ENCODE assay signal across 8 mouse cellular contexts in genomic region chr8:111027391-111027937, GRCm38 (mm10). TPM values are rescaled to one million over a fixed set of nuclear protein-coding genes. Genes with fewer than 3 reads are reported as not detected.
DNase-seq lines count a peak whose midpoint lies in the region; ATAC-seq and TF ChIP-seq lines count a peak whose summit lies in the region.

No protein-coding gene starts in this region.

- peak; percentile 95 for ATAC-seq in kidney, embryonic 15.5 days (replicated peaks; ENCODE audit: low FRiP score)
- ATAC-seq in monocyte, adult 5-6 weeks (replicated peaks; ENCODE audit: insufficient number of reproducible peaks, low FRiP score, low TSS enrichment, poor library complexity, severe bottlenecking): peak; percentile 93

- peak overlapping the region; percentile 84 for H3K4me3 ChIP-seq in bone marrow macrophage, adult 2 months (ENCODE audit: insufficient read depth, low read length)
- peak overlapping the region; percentile 74 for H3K4me3 ChIP-seq in embryonic fibroblast, embryonic 13.5 days (ENCODE audit: insufficient read depth, low read length)
- H3K4me3 ChIP-seq in heart, embryonic 10.5 days: peak overlapping the region; percentile 94
- H3K4me3 ChIP-seq in kidney, embryonic 15.5 days (replicated peaks): peak overlapping the region; percentile 78

- peaks cover 10% of the 10 kb centered on the region for H3K4me1 ChIP-seq in bone marrow macrophage, adult 2 months (ENCODE audit: control insufficient read depth, insufficient read depth, low read length)
- no peaks in the 10 kb centered on the region; the same call in 1 of the 2 replicates for H3K4me1 ChIP-seq in embryonic fibroblast, embryonic 13.5 days (ENCODE audit: control insufficient read depth, insufficient read depth, low read length)
- H3K4me1 ChIP-seq in heart, embryonic 10.5 days: peaks cover 9% of the 10 kb centered on the region; the same call in 1 of the 2 replicates
- H3K4me1 ChIP-seq in kidney, embryonic 15.5 days: 0 out of 2 replicates have a peak, but pooled peaks cover 3% of the 10 kb centered on the region

- under 1% methylated on average over 31 of the region's 31 CpGs for WGBS in heart, embryonic 10.5 days
- under 1% methylated on average over 31 of the region's 31 CpGs for WGBS in kidney, embryonic 15.5 days

- H3K4me2 ChIP-seq in kidney, embryonic 15.5 days: peak overlapping the region; percentile 81

- H3K9ac ChIP-seq in kidney, embryonic 15.5 days: peak overlapping the region; percentile 86

- no peaks in the 10 kb centered on the region for H3K36me3 ChIP-seq in heart, embryonic 10.5 days
- no peaks in the 10 kb centered on the region for H3K36me3 ChIP-seq in kidney, embryonic 15.5 days

- peaks cover 8% of the 10 kb centered on the region; the same call in 1 of the 2 replicates for H3K27me3 ChIP-seq in heart, embryonic 10.5 days (ENCODE audit: insufficient read depth, poor library complexity, severe bottlenecking)
- 0 out of 2 replicates have a peak, but pooled peaks cover 11% of the 10 kb centered on the region for H3K27me3 ChIP-seq in kidney, embryonic 15.5 days

- H3K9me3 ChIP-seq in heart, embryonic 10.5 days: no peaks in the 10 kb centered on the region
- H3K9me3 ChIP-seq in kidney, embryonic 15.5 days (replicated peaks): no peaks in the 10 kb centered on the region

- no peak for TF ChIP-seq POLR2A in bone marrow macrophage, adult 2 months (IDR thresholded peaks at IDR 0.05; ENCODE audit: borderline replicate concordance, low read depth, low read length)
- TF ChIP-seq POLR2A in embryonic fibroblast, embryonic 13.5 days (IDR thresholded peaks at IDR 0.05; ENCODE audit: low read depth, low read length): peak; percentile 77

- no peak for TF ChIP-seq CTCF in bone marrow macrophage, adult 2 months (IDR thresholded peaks at IDR 0.05; ENCODE audit: low read depth, low read length)
- TF ChIP-seq CTCF in embryonic fibroblast, embryonic 13.5 days (IDR thresholded peaks at IDR 0.05; ENCODE audit: borderline replicate concordance, insufficient read depth, low read length): no peak

- peak overlapping the region; percentile 29; the same call in 1 of the 2 replicates for H3K27ac ChIP-seq in bone marrow macrophage, adult 2 months (ENCODE audit: insufficient read depth, low read depth, low read length)
- no peak overlapping the region for H3K27ac ChIP-seq in embryonic fibroblast, embryonic 13.5 days (ENCODE audit: insufficient read depth, low read length)
- peak overlapping the region; percentile 91 for H3K27ac ChIP-seq in heart, embryonic 10.5 days
- H3K27ac ChIP-seq in kidney, embryonic 15.5 days: peak overlapping the region; percentile 88

- DNase-seq in 416B (ENCODE audit: low read depth) (peak; percentile 84), liver (peak; percentile 89)
- DNase-seq in heart, embryonic 10.5 days (ENCODE audit: low spot score): peak; percentile 93
- DNase-seq in spleen, postnatal 4 days (ENCODE audit: low spot score in 2 of 2): peak; percentile 82 to 91

RNA-seq across cellular contexts. Expression of gene Ddx19b, which starts 4.1 kb away (rescaled TPM):
- polyA plus RNA-seq in bone marrow macrophage, adult 2 months (2012; ENCODE audit: insufficient read depth, insufficient read length, missing spikeins): 5.5 and 6.4 TPM in 2 replicates
- polyA plus RNA-seq in embryonic fibroblast, embryonic 13.5 days (2011; ENCODE audit: insufficient read length, low read depth, missing spikeins): 7.8 and 8.5 TPM in 2 replicates
- polyA plus RNA-seq in heart, embryonic 10.5 days (2016; fragmentation: Nextera tagmentation; extraction: Ambion mirVana): 6.9 and 7.7 TPM in 2 replicates
- polyA plus RNA-seq in kidney, embryonic 15.5 days (2015; fragmentation: Nextera tagmentation; extraction: Ambion mirVana): 5.8 and 6.0 TPM in 2 replicates
- total RNA-seq in monocyte, adult 5-6 weeks (2017): 11.0 to 15.2 TPM (median 14.4 TPM) in 3 replicates

RNA-seq across cellular contexts. Expression of gene Aars, which starts 5.5 kb away (rescaled TPM):
- polyA plus RNA-seq in bone marrow macrophage, adult 2 months (2012; ENCODE audit: insufficient read depth, insufficient read length, missing spikeins): 20.8 and 27.2 TPM in 2 replicates
- polyA plus RNA-seq in embryonic fibroblast, embryonic 13.5 days (2011; ENCODE audit: insufficient read length, low read depth, missing spikeins): 192 and 194 TPM in 2 replicates
- 62.9 and 72.4 TPM in 2 replicates for polyA plus RNA-seq in heart, embryonic 10.5 days (2016; fragmentation: Nextera tagmentation; extraction: Ambion mirVana)
- polyA plus RNA-seq in kidney, embryonic 15.5 days (2015; fragmentation: Nextera tagmentation; extraction: Ambion mirVana): 60.8 and 61.4 TPM in 2 replicates
- 21.3 to 43.8 TPM (median 39.0 TPM) in 3 replicates for total RNA-seq in monocyte, adult 5-6 weeks (2017)

RNA-seq across cellular contexts. Expression of gene Exosc6, which starts 28.7 kb away (rescaled TPM):
- polyA plus RNA-seq in bone marrow macrophage, adult 2 months (2012; ENCODE audit: insufficient read depth, insufficient read length, missing spikeins): not detected in 2 replicates
- polyA plus RNA-seq in embryonic fibroblast, embryonic 13.5 days (2011; ENCODE audit: insufficient read length, low read depth, missing spikeins): not detected in 2 replicates
- polyA plus RNA-seq in heart, embryonic 10.5 days (2016; fragmentation: Nextera tagmentation; extraction: Ambion mirVana): 8.6 and 27.2 TPM in 2 replicates
- 24.0 and 24.3 TPM in 2 replicates for polyA plus RNA-seq in kidney, embryonic 15.5 days (2015; fragmentation: Nextera tagmentation; extraction: Ambion mirVana)
- total RNA-seq in monocyte, adult 5-6 weeks (2017): 3.1 to 8.9 TPM (median 5.7 TPM) in 3 replicates

RNA-seq across cellular contexts. Expression of gene Ddx19a, which starts 29.9 kb away (rescaled TPM):
- polyA plus RNA-seq in bone marrow macrophage, adult 2 months (2012; ENCODE audit: insufficient read depth, insufficient read length, missing spikeins): 32.5 and 36.1 TPM in 2 replicates
- polyA plus RNA-seq in embryonic fibroblast, embryonic 13.5 days (2011; ENCODE audit: insufficient read length, low read depth, missing spikeins): 46.0 and 46.8 TPM in 2 replicates
- 18.8 and 23.5 TPM in 2 replicates for polyA plus RNA-seq in heart, embryonic 10.5 days (2016; fragmentation: Nextera tagmentation; extraction: Ambion mirVana)
- polyA plus RNA-seq in kidney, embryonic 15.5 days (2015; fragmentation: Nextera tagmentation; extraction: Ambion mirVana): 14.5 and 15.5 TPM in 2 replicates
- 26.0 to 30.5 TPM (median 27.2 TPM) in 3 replicates for total RNA-seq in monocyte, adult 5-6 weeks (2017)
